Mouse (Mus musculus): ENCODE results near the gene Psma5. TPM values are rescaled to one million over a fixed set of nuclear protein-coding genes. Genes with fewer than 3 reads are reported as not detected.

The Psma5 gene
- polyA plus RNA-seq, 1 experiment from 2014 or later: 289 TPM

DNA sequence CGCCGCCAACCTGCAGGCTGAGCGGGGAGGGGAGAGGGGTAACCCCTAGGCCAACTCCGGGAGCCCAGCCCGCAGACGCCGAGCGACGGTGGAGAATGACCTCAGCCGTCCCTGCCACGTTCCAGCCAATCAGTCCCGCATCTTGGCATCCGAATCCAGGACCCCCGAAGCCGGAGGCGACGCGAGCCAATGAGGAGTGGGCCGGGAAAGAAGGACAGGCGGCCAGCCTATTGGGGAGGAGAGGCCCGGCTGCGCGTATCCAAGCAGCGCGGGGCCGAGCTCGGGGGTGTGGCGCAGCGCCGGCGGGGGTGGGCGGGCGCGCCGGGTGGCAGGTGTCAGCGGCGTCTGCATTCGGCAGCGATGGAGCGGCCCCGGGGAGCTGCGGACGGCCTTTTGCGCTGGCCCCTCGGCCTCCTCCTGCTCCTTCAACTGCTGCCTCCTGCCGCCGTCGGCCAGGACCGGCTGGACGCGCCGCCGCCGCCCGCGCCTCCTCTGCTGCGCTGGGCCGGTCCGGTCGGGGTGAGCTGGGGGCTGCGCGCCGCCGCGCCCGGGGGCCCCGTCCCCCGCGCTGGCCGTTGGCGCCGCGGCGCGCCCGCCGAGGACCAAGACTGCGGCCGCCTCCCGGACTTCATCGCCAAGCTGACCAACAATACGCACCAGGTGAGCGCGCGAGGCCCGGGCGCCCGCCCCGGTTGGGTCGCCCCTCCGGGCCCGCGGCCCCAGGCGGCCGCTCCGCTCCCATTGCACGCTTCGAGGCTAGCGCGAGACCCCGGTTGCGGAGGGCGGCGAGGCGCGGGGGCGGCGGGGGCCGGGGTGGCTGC lies 27.3 kb downstream of the Psma5 start, which contains the start of gene Sort1:
Sort1 (plus strand) TSS at position 302 of the 821 bp plus-strand sequence.
- Histone ChIP-seq H3K9me3 (no peaks in the 10 kb centered on the region), H3K4me1 (peaks cover 52% of the 10 kb centered on the region), H3K4me3 (peak within 1 kb of the TSS; percentile 89), H3K9ac (peak within 1 kb of the TSS; percentile 79), H3K4me2 (peak within 1 kb of the TSS; percentile 89), H3K27me3 (no peaks in the 10 kb centered on the region), H3K36me3 (peaks cover 5% of the 10 kb centered on the region; the same call in 1 of the 2 replicates), H3K27ac (peak within 1 kb of the TSS; percentile 94)
- ATAC-seq (ENCODE audit: borderline replicate concordance, extremely low read depth, low FRiP score, low TSS enrichment): peak; percentile 98
- under 1% methylated on average over 86 of the region's 109 CpGs for WGBS

GRCm38 (mm10) chr3:108285078-108285711 lies 28.5 kb downstream of the Psma5 start:
- Histone ChIP-seq H3K27me3 (no peaks in the 10 kb centered on the region), H3K4me1 (peaks cover 64% of the 10 kb centered on the region), H3K27ac (no peak overlapping the region), H3K9me3 (no peaks in the 10 kb centered on the region), H3K4me2 (peak overlapping the region; percentile 89), H3K4me3 (peak overlapping the region; percentile 89), H3K9ac (0 out of 2 replicates have a peak overlapping the region, but pooled peaks have one; percentile 79), H3K36me3 (peaks cover 1% of the 10 kb centered on the region; the same call in 1 of the 2 replicates)
- ATAC-seq (ENCODE audit: borderline replicate concordance, extremely low read depth, low FRiP score, low TSS enrichment): no peak
- WGBS: 50% methylated on average over 4 of the region's 4 CpGs

DNA sequence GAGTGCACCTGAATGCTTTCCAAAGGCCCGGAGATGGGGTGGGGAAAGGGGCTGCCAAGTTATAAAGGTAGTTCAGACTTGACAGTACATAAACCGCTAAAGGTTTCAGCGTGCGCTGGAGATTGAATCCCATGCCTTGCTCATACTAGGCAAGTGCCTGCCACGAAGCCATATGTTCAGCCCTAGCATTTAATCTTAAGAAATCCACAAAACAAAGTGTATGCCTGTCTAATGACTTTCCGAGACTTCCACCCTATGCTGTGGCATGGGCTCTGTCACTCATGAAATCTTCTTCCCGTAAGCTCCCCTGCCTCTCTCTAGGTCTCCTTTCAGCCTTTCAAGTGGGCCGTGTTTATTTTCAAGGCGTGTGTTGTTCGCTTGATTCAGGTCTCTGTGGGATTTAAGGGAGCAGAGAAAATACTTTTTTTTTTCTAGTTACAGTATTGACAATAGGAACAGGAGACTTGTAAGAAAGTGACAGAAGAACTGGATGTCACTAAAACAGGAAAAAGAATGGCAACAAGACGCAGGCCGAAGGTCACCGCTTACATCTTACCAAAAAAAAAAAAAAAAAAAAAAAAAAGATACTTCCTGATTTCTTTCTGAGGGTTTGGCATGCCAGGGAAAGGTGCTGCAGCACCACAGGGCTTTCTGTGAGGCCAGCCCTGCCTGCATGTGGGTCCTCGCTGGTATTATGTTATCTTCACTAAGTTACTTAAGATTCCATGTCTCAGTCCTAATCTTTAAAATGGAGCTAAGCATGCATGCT lies 30.1 kb downstream of the Psma5 start:
- no peak overlapping the region for H3K4me3 ChIP-seq
- peaks cover 80% of the 10 kb centered on the region for H3K4me1 ChIP-seq
- no peak overlapping the region for H3K9ac ChIP-seq
- peak overlapping the region; percentile 89 for H3K4me2 ChIP-seq
- H3K9me3 ChIP-seq: no peaks in the 10 kb centered on the region
- H3K27me3 ChIP-seq: no peaks in the 10 kb centered on the region
- WGBS: 45% methylated on average over 14 of the region's 14 CpGs
- peak overlapping the region; percentile 62 for H3K27ac ChIP-seq
- no peaks in the 10 kb centered on the region for H3K36me3 ChIP-seq
- ATAC-seq (ENCODE audit: borderline replicate concordance, extremely low read depth, low FRiP score, low TSS enrichment): no peak

GRCm38 (mm10) chr3:108287811-108288805 lies 31.4 kb downstream of the Psma5 start:
- Histone ChIP-seq H3K9ac (peak overlapping the region; percentile 8; the same call in 1 of the 2 replicates), H3K9me3 (no peaks in the 10 kb centered on the region), H3K4me3 (no peak overlapping the region), H3K4me1 (peaks cover 75% of the 10 kb centered on the region), H3K27me3 (no peaks in the 10 kb centered on the region), H3K36me3 (no peaks in the 10 kb centered on the region), H3K4me2 (peak overlapping the region; percentile 31), H3K27ac (peak overlapping the region; percentile 62)
- WGBS: 25% methylated on average over 17 of the region's 17 CpGs
- peak; percentile 10; the same call in 1 of the 2 replicates for ATAC-seq (ENCODE audit: borderline replicate concordance, extremely low read depth, low FRiP score, low TSS enrichment)

DNA sequence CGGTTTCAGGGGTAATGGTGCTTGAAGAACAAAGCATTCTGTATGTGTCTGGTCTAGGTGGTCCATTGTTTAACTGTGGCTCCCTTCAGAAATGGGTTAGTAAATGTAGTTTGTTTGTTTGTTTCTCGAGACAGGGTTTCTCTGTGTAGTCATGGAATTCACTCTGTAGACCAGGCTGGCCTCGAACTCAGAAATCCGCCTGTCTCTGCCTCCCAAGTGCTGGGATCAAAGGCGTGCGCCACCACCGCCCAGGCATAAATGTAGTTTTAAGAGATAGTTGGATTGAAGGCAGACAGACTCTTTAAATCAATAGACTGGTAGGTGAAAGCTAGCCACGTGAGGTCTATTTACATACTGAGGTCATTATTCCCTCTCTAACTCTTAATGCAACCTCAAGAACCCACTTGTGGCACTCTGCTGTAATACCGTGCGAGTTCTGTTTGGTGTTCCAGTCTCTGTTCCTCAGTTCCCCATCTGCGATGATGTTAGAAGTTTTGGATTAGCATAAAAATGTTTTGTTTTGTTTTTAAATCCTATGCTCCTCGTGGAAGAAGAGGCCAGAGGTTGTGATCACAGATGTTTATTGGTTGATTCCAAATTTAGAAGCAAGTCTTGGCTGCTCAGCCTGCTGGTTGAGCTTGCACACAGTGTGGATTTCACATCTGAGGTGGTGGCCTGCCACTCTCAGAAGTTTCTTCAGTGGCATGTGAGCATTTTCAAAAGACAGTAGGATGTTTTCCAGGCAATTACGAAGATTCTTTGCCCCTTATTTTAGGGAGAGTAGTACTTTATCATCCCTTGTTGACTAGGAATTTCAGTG lies 32.8 kb downstream of the Psma5 start:
- Histone ChIP-seq H3K9me3 (no peaks in the 10 kb centered on the region), H3K9ac (no peak overlapping the region), H3K27me3 (no peaks in the 10 kb centered on the region), H3K4me3 (no peak overlapping the region), H3K4me2 (peak overlapping the region; percentile 6; the same call in 1 of the 2 replicates), H3K36me3 (no peaks in the 10 kb centered on the region), H3K27ac (peak overlapping the region; percentile 62), H3K4me1 (peaks cover 81% of the 10 kb centered on the region)
- ATAC-seq (ENCODE audit: borderline replicate concordance, extremely low read depth, low FRiP score, low TSS enrichment): peak; percentile 32; the same call in 1 of the 2 replicates
- 56% methylated on average over 13 of the region's 13 CpGs for WGBS

GRCm38 (mm10) chr3:108291036-108291799 lies 34.5 kb downstream of the Psma5 start:
- H3K4me3 ChIP-seq: no peak overlapping the region
- H3K4me1 ChIP-seq: peaks cover 84% of the 10 kb centered on the region
- no peak for ATAC-seq (ENCODE audit: borderline replicate concordance, extremely low read depth, low FRiP score, low TSS enrichment)
- WGBS: 58% methylated on average over 17 of the region's 17 CpGs
- H3K4me2 ChIP-seq: peak overlapping the region; percentile 11; the same call in 1 of the 2 replicates
- no peaks in the 10 kb centered on the region for H3K36me3 ChIP-seq
- no peak overlapping the region for H3K9ac ChIP-seq
- H3K27me3 ChIP-seq: no peaks in the 10 kb centered on the region
- H3K9me3 ChIP-seq: no peaks in the 10 kb centered on the region
- peak overlapping the region; percentile 35; the same call in 1 of the 2 replicates for H3K27ac ChIP-seq

DNA sequence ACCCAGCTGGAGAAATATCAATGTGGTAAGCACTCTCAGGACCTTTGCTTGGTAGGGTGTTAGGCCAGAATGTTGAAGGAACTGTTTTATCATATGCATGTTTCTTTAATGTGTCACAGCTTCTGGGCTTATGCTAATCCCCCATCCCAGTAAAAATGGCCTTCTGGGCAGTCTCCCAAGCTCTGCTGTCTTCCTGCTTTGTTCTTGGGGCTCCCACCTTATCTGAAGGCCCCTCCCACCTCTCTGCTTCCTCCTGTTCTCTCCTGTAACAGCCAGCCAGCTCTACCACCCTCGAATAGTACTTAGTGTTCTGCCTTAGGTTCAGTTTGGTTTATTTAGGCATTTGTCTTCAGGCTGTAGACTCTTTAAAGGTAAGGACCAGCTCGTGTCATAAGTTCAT lies 37.7 kb downstream of the Psma5 start:
- Histone ChIP-seq H3K27ac (peak overlapping the region; percentile 21), H3K9ac (no peak overlapping the region), H3K36me3 (no peaks in the 10 kb centered on the region), H3K4me3 (no peak overlapping the region), H3K4me2 (no peak overlapping the region), H3K9me3 (no peaks in the 10 kb centered on the region), H3K4me1 (peaks cover 77% of the 10 kb centered on the region), H3K27me3 (no peaks in the 10 kb centered on the region)
- peak; percentile 30; the same call in 1 of the 2 replicates for ATAC-seq (ENCODE audit: borderline replicate concordance, extremely low read depth, low FRiP score, low TSS enrichment)
- WGBS: 15% methylated on average over 2 of the region's 2 CpGs

DNA sequence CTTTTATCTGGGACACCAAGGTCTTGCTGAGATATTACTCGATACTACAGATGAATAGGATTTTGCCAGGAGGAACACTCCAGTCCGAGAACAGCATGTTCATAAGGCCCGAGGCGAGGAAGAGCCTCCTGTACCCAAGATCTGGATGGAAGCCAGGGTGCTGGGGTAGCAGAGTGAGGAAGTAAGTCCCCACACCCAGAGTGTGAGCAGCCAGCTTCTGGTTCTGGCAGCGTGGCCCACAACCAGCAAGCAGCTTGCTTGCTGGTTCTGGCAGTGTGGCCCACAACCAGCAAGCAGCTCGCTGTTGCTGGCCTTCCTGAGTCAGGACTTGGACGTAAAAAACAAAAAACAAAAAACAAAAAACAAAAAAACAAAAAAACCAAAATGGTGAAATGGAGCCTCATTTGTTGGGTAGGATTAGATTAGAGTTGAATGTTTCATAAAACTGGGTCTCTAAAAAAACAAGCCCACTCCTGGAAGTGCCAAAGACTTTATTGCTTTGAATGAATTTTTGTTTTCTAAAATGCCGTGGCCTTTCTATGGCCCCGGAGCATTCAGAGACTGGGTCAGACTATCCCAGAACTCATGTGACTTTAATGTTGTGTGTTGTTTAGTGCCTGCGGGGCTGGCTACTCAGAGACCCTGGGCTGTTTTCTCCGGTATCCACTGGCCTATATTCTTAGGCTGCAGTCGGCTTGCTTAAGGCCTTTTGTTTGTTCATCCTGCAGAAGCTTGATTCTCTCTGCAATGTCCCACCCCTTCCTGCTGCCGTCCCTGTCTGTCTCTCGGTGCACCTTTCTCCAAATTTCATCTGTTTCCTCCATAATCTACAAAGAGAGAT lies 38.9 kb downstream of the Psma5 start:
- Histone ChIP-seq H3K27me3 (no peaks in the 10 kb centered on the region), H3K4me3 (no peak overlapping the region), H3K27ac (peak overlapping the region; percentile 82), H3K9ac (no peak overlapping the region), H3K9me3 (no peaks in the 10 kb centered on the region), H3K36me3 (no peaks in the 10 kb centered on the region), H3K4me1 (peaks cover 66% of the 10 kb centered on the region), H3K4me2 (peak overlapping the region; percentile 35)
- 26% methylated on average over 14 of the region's 14 CpGs for WGBS
- ATAC-seq (ENCODE audit: borderline replicate concordance, extremely low read depth, low FRiP score, low TSS enrichment): no peak

Data from lung, embryonic 15.5 days (tissue).